Mouse (Mus musculus): ENCODE measurements at regions not wholly inside any gene's neighbourhood (a gene's known extent, or its start where the extent isn't known, plus 50 kb on each side); places are given as distances from the start of the nearest gene placed in this dataset.

DNA sequence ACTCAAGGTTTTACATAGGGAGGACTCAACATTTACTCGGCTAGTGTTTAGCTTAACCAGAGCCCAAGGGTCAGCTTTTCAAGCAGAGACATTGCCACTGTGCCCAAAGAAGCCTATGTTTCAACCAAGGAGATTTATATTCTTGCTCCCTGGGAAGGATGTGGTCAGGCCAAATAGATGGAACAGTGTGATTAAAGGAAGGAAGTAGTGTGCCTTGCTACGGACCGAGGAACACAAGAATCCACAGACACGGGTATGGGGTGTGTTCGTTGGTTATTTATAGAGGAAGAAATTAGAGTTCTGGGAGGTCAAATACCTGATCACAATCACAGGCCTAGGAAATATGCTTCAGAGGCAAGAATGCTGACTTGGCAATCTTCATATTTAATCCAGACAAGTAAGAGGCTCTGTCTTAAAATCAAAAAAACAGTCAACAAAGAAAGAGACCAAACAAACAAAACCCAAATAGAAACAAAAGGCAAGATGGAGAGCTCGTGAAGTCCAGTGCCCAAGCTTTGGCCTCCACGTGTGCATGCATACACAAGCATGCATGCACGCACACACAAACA lies 133.9 kb upstream of the Trp63 start:
- Histone ChIP-seq H3K27me3 (ENCODE audit: control insufficient read depth, insufficient read depth, low read length) (no peaks in the 10 kb centered on the region), H3K9ac (ENCODE audit: low read depth, low read length) (no peak overlapping the region), H3K9me3 (ENCODE audit: control insufficient read depth, low read length) (no peaks in the 10 kb centered on the region), H3K27ac (ENCODE audit: low read depth, low read length) (no peak overlapping the region), H3K4me1 (ENCODE audit: control insufficient read depth, insufficient read depth, low read length) (no peaks in the 10 kb centered on the region), H3K4me3 (ENCODE audit: low read length) (no peak overlapping the region), H3K4me2 (replicated peaks; ENCODE audit: low read depth, low read length) (no peak overlapping the region), H3K36me3 (ENCODE audit: control insufficient read depth, insufficient read depth, low read length) (no peaks in the 10 kb centered on the region)
- 71% methylated on average over 8 of the region's 8 CpGs for WGBS
- ATAC-seq (ENCODE audit: low FRiP score, low TSS enrichment): no peak

- no peaks in the 10 kb centered on the region for H3K4me1 ChIP-seq (ENCODE audit: control insufficient read depth, insufficient read depth, low read length)
- H3K36me3 ChIP-seq (ENCODE audit: control insufficient read depth, insufficient read depth, low read length): no peaks in the 10 kb centered on the region
- no peak overlapping the region for H3K4me2 ChIP-seq (replicated peaks; ENCODE audit: low read depth, low read length)
- no peak overlapping the region for H3K9ac ChIP-seq (ENCODE audit: low read depth, low read length)
- H3K9me3 ChIP-seq (ENCODE audit: control insufficient read depth, low read length): no peaks in the 10 kb centered on the region
- no peak overlapping the region for H3K27ac ChIP-seq (ENCODE audit: low read depth, low read length)
- H3K4me3 ChIP-seq (ENCODE audit: low read length): no peak overlapping the region
- 80% methylated on average over 3 of the region's 3 CpGs for WGBS
- no peak for ATAC-seq (ENCODE audit: low FRiP score, low TSS enrichment)
- no peaks in the 10 kb centered on the region for H3K27me3 ChIP-seq (ENCODE audit: control insufficient read depth, insufficient read depth, low read length)
Measured at GRCm38 (mm10) chr16:25557181-25557580, 126.4 kb upstream of the Trp63 start.

- no peaks in the 10 kb centered on the region for H3K4me1 ChIP-seq (ENCODE audit: control insufficient read depth, insufficient read depth, low read length)
- no peaks in the 10 kb centered on the region for H3K9me3 ChIP-seq (ENCODE audit: control insufficient read depth, low read length)
- H3K36me3 ChIP-seq (ENCODE audit: control insufficient read depth, insufficient read depth, low read length): no peaks in the 10 kb centered on the region
- no peaks in the 10 kb centered on the region for H3K27me3 ChIP-seq (ENCODE audit: control insufficient read depth, insufficient read depth, low read length)
- no peak overlapping the region for H3K9ac ChIP-seq (ENCODE audit: low read depth, low read length)
- no peak overlapping the region for H3K4me2 ChIP-seq (replicated peaks; ENCODE audit: low read depth, low read length)
- no peak for ATAC-seq (ENCODE audit: low FRiP score, low TSS enrichment)
- no peak overlapping the region for H3K4me3 ChIP-seq (ENCODE audit: low read length)
- no peak overlapping the region for H3K27ac ChIP-seq (ENCODE audit: low read depth, low read length)
- WGBS: 60% methylated on average over 6 of the region's 6 CpGs
Measured at GRCm38 (mm10) chr16:25580216-25580615, 103.3 kb upstream of the Trp63 start.

GRCm38 (mm10) chr16:25584337-25585069 lies 99.1 kb upstream of the Trp63 start:
- Histone ChIP-seq H3K4me1 (ENCODE audit: control insufficient read depth, insufficient read depth, low read length) (no peaks in the 10 kb centered on the region), H3K9me3 (ENCODE audit: control insufficient read depth, low read length) (no peaks in the 10 kb centered on the region), H3K27me3 (ENCODE audit: control insufficient read depth, insufficient read depth, low read length) (no peaks in the 10 kb centered on the region), H3K4me3 (ENCODE audit: low read length) (no peak overlapping the region), H3K9ac (ENCODE audit: low read depth, low read length) (no peak overlapping the region), H3K27ac (ENCODE audit: low read depth, low read length) (no peak overlapping the region), H3K4me2 (replicated peaks; ENCODE audit: low read depth, low read length) (0 out of 2 replicates have a peak overlapping the region, but pooled peaks have one; percentile 8), H3K36me3 (ENCODE audit: control insufficient read depth, insufficient read depth, low read length) (no peaks in the 10 kb centered on the region)
- WGBS: 51% methylated on average over 14 of the region's 14 CpGs
- ATAC-seq (ENCODE audit: low FRiP score, low TSS enrichment): peak; percentile 62; the same call in 1 of the 2 replicates

DNA sequence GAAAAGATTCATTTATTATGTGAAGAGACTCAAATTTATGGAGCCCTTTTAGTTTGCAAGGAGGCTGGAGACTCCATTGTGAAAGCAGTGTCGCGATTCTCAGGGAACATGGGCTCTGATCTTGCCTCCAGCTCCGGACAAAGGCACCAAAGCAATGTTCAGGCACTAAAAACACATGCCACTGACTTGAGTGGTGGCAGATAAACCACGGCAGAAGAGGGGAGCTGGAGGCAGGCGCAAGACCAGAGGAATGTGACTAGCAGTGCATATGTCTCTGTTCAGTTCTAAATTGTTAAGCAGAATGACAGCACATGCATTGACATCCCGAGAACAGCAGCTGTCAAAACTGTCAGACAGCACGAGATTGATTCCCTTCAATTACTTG lies 98.5 kb upstream of the Trp63 start:
- Histone ChIP-seq H3K27me3 (ENCODE audit: control insufficient read depth, insufficient read depth, low read length) (no peaks in the 10 kb centered on the region), H3K9ac (ENCODE audit: low read depth, low read length) (no peak overlapping the region), H3K4me3 (ENCODE audit: low read length) (no peak overlapping the region), H3K4me2 (replicated peaks; ENCODE audit: low read depth, low read length) (0 out of 2 replicates have a peak overlapping the region, but pooled peaks have one; percentile 8), H3K36me3 (ENCODE audit: control insufficient read depth, insufficient read depth, low read length) (no peaks in the 10 kb centered on the region), H3K9me3 (ENCODE audit: control insufficient read depth, low read length) (no peaks in the 10 kb centered on the region), H3K27ac (ENCODE audit: low read depth, low read length) (no peak overlapping the region), H3K4me1 (ENCODE audit: control insufficient read depth, insufficient read depth, low read length) (no peaks in the 10 kb centered on the region)
- ATAC-seq (ENCODE audit: low FRiP score, low TSS enrichment): no peak; the same call in 1 of the 2 replicates
- WGBS: 44% methylated on average over 7 of the region's 7 CpGs

DNA sequence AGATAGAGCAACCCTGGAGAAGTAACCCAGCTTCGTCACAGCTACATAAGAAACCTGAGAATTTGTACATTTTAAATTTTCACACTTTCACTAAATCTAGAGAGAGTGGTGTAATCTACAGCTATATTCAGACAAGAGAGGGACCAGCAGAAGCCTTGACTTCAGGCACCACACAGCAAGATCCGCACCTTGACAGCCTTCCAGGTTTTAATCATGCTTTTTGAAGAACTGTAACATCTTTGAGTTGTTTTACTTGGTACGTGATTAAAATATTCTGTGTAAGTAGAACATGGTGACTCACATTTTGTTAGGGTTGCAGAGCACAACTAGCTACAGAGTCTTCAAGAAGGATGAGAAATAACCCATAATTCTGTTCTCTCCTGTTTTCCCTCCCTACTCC lies 97.6 kb upstream of the Trp63 start:
- H3K36me3 ChIP-seq (ENCODE audit: control insufficient read depth, insufficient read depth, low read length): no peaks in the 10 kb centered on the region
- no peak overlapping the region for H3K9ac ChIP-seq (ENCODE audit: low read depth, low read length)
- no peak overlapping the region for H3K27ac ChIP-seq (ENCODE audit: low read depth, low read length)
- no peaks in the 10 kb centered on the region for H3K9me3 ChIP-seq (ENCODE audit: control insufficient read depth, low read length)
- H3K4me1 ChIP-seq (ENCODE audit: control insufficient read depth, insufficient read depth, low read length): no peaks in the 10 kb centered on the region
- WGBS: 93% methylated on average over 3 of the region's 3 CpGs
- no peak overlapping the region for H3K4me2 ChIP-seq (replicated peaks; ENCODE audit: low read depth, low read length)
- no peaks in the 10 kb centered on the region for H3K27me3 ChIP-seq (ENCODE audit: control insufficient read depth, insufficient read depth, low read length)
- no peak for ATAC-seq (ENCODE audit: low FRiP score, low TSS enrichment)
- no peak overlapping the region for H3K4me3 ChIP-seq (ENCODE audit: low read length)

- Histone ChIP-seq H3K36me3 (ENCODE audit: control insufficient read depth, insufficient read depth, low read length) (no peaks in the 10 kb centered on the region), H3K9ac (ENCODE audit: low read depth, low read length) (no peak overlapping the region), H3K27ac (ENCODE audit: low read depth, low read length) (no peak overlapping the region), H3K9me3 (ENCODE audit: control insufficient read depth, low read length) (no peaks in the 10 kb centered on the region), H3K4me3 (ENCODE audit: low read length) (no peak overlapping the region), H3K27me3 (ENCODE audit: control insufficient read depth, insufficient read depth, low read length) (no peaks in the 10 kb centered on the region), H3K4me1 (ENCODE audit: control insufficient read depth, insufficient read depth, low read length) (no peaks in the 10 kb centered on the region), H3K4me2 (replicated peaks; ENCODE audit: low read depth, low read length) (no peak overlapping the region)
- WGBS: 83% methylated on average over 10 of the region's 10 CpGs
- ATAC-seq (ENCODE audit: low FRiP score, low TSS enrichment): no peak
Measured at GRCm38 (mm10) chr16:25587879-25588347, 95.7 kb upstream of the Trp63 start.

- Histone ChIP-seq H3K36me3 (ENCODE audit: control insufficient read depth, insufficient read depth, low read length) (no peaks in the 10 kb centered on the region), H3K27me3 (ENCODE audit: control insufficient read depth, insufficient read depth, low read length) (no peaks in the 10 kb centered on the region), H3K9me3 (ENCODE audit: control insufficient read depth, low read length) (no peaks in the 10 kb centered on the region), H3K9ac (ENCODE audit: low read depth, low read length) (no peak overlapping the region), H3K4me3 (ENCODE audit: low read length) (no peak overlapping the region), H3K27ac (ENCODE audit: low read depth, low read length) (no peak overlapping the region), H3K4me1 (ENCODE audit: control insufficient read depth, insufficient read depth, low read length) (no peaks in the 10 kb centered on the region), H3K4me2 (replicated peaks; ENCODE audit: low read depth, low read length) (no peak overlapping the region)
- WGBS: 78% methylated on average over 1 of the region's 1 CpGs
- no peak for ATAC-seq (ENCODE audit: low FRiP score, low TSS enrichment)
Measured at GRCm38 (mm10) chr16:25597435-25597834, 86.1 kb upstream of the Trp63 start.

DNA sequence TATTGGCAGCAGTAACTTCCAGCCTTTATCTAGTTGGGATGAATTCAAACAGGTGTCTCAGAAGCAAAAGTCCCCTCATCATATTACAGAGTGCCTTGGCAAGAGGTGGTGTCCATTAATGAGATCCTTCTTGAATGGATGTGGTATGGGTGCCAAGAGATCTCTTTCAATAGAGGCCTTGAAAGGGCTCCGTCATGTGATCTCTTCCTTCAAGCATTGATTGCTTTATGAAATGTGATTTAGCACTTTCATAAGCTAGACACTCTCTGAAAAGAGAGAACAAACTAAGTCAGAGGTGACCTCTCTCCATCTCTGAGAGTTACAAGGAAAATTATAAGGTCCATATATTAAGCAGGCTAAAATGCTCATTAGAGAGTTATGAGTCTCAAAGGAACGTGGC lies 80.4 kb upstream of the Trp63 start:
- Histone ChIP-seq H3K4me2 (replicated peaks; ENCODE audit: low read depth, low read length) (no peak overlapping the region), H3K9me3 (ENCODE audit: control insufficient read depth, low read length) (no peaks in the 10 kb centered on the region), H3K27ac (ENCODE audit: low read depth, low read length) (no peak overlapping the region), H3K9ac (ENCODE audit: low read depth, low read length) (no peak overlapping the region), H3K36me3 (ENCODE audit: control insufficient read depth, insufficient read depth, low read length) (no peaks in the 10 kb centered on the region), H3K4me3 (ENCODE audit: low read length) (no peak overlapping the region), H3K4me1 (ENCODE audit: control insufficient read depth, insufficient read depth, low read length) (no peaks in the 10 kb centered on the region), H3K27me3 (ENCODE audit: control insufficient read depth, insufficient read depth, low read length) (no peaks in the 10 kb centered on the region)
- WGBS: 80% methylated on average over 2 of the region's 2 CpGs
- no peak for ATAC-seq (ENCODE audit: low FRiP score, low TSS enrichment)
